Mouse (Mus musculus) neural tube, embryonic 11.5 days (tissue): ENCODE measurements around the gene Tppp2. TPM values are rescaled to one million over a fixed set of nuclear protein-coding genes. Genes with fewer than 3 reads are reported as not detected.

Experiments
- ATAC-seq: fragments of 200-750 bp; cut with Nextera tagmentation; 2 replicates; pipeline ENCODE4 v1.8.0; 2017; ENCODE audit warnings: moderate number of reproducible peaks, mild to moderate bottlenecking, moderate TSS enrichment, moderate library complexity; ENCODE audit not compliant: insufficient read depth, low FRiP score, low TSS enrichment
- DNase-seq: peaks from one replicate; pipeline ENCODE4 v3.0.0-alpha.2; 2015; ENCODE audit warnings: low spot score
- H3K27ac ChIP-seq: fragments of 300-500 bp; sonication (generic); 2 replicates; pipeline ENCODE4 v1.5.1; 2014; ENCODE audit warnings: low read depth, mild to moderate bottlenecking, low read length
- H3K27me3 ChIP-seq: fragments of 300-500 bp; sonication (generic); 2 replicates; pipeline ENCODE4 v1.6.1; 2014; ENCODE audit warnings: mild to moderate bottlenecking, low read length, mixed read lengths; ENCODE audit not compliant: control insufficient read depth, insufficient read depth
- H3K36me3 ChIP-seq: fragments of 300-500 bp; sonication (generic); 2 replicates; pipeline ENCODE4 v1.6.1; 2014; ENCODE audit warnings: mild to moderate bottlenecking, low read length, moderate library complexity, mixed read lengths; ENCODE audit not compliant: control insufficient read depth, insufficient read depth
- H3K4me1 ChIP-seq: fragments of 300-500 bp; sonication (generic); 2 replicates; pipeline ENCODE4 v1.6.1; 2014; ENCODE audit warnings: low read length, mixed read lengths; ENCODE audit not compliant: control insufficient read depth, insufficient read depth
- H3K4me2 ChIP-seq: fragments of 300-500 bp; sonication (generic); 2 replicates; pipeline ENCODE4 v1.6.1; 2014; ENCODE audit warnings: low read depth, mild to moderate bottlenecking, moderate library complexity
- H3K4me3 ChIP-seq: fragments of 300-500 bp; sonication (generic); 2 replicates; pipeline ENCODE4 v1.5.1; 2014; ENCODE audit warnings: low read depth, low read length
- H3K9ac ChIP-seq: fragments of 300-500 bp; sonication (generic); 2 replicates; pipeline ENCODE4 v1.6.1; 2014; ENCODE audit warnings: mild to moderate bottlenecking, low read length
- H3K9me3 ChIP-seq: fragments of 300-500 bp; sonication (generic); 2 replicates; pipeline ENCODE4 v1.6.1; 2016; ENCODE audit warnings: low read length; ENCODE audit not compliant: control insufficient read depth
- WGBS: fragments of 180-500 bp; shearing (Covaris S2); extraction: QIAGEN DNeasy Blood & Tissue Kit; methylation state at CpG from one replicate; pipeline ENCODE4 v1.1.7; 2014; 5-methylcytosine and 5-hydroxymethylcytosine counted together
- polyA plus RNA-seq: library from polyadenylated mRNA; unstranded; fragments of >200 nt; fragmentation: Nextera tagmentation; extraction: Ambion mirVana; gene quantifications from 2 replicates; pipeline ENCODE4 v1.2.1, GENCODE M21; 2014

The Tppp2 gene
- polyA plus RNA-seq, 1 experiment from 2014 or later: not detected

- no peaks in the 10 kb centered on the region for H3K36me3 ChIP-seq
- peak within 1 kb of the TSS; percentile 58 for H3K4me3 ChIP-seq
- H3K27ac ChIP-seq: no peak within 1 kb of the TSS
- H3K9ac ChIP-seq: peak within 1 kb of the TSS; percentile 60
- no peaks in the 10 kb centered on the region for H3K9me3 ChIP-seq
- DNase-seq (peak; percentile 23), ATAC-seq (peak; percentile 55)
- peaks cover 4% of the 10 kb centered on the region; the same call in 1 of the 2 replicates for H3K27me3 ChIP-seq
- H3K4me1 ChIP-seq: peaks cover 5% of the 10 kb centered on the region
- WGBS: 2% methylated on average over 20 of the region's 23 CpGs
- peak within 1 kb of the TSS; percentile 100 for H3K4me2 ChIP-seq
Observed at GRCm38 (mm10) chr14:51913960-51914762, 4.1 kb upstream of the Tppp2 start, which contains the start of gene Ndrg2. Gene Ndrg2 (minus strand): TSS chr14:51914158.

DNA sequence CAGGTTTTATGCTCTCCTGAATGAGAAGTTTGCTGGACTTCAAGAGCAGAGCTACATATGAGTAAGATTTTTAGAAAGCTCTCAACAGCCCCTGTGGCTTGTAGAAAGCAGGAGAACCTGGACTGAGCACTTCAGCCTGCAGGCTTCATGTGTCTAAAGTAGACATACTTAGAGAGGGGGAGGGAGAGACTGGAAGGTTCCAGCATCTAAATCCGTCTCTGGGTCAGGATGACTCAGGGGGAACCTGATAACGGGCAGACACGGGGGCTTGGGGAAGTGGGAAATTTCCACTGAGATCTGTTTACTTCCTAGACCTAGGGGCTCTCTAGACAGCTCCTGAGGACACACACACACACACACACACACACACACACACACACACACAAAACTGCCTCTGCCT lies 3.2 kb upstream of the Tppp2 start:
- H3K27me3 ChIP-seq: peaks cover 4% of the 10 kb centered on the region; the same call in 1 of the 2 replicates
- no peak for DNase-seq
- H3K9me3 ChIP-seq: no peaks in the 10 kb centered on the region
- no peak overlapping the region for H3K27ac ChIP-seq
- no peak for ATAC-seq
- H3K4me3 ChIP-seq: no peak overlapping the region
- H3K9ac ChIP-seq: no peak overlapping the region
- no peaks in the 10 kb centered on the region for H3K36me3 ChIP-seq
- 46% methylated on average over 3 of the region's 3 CpGs for WGBS
- peaks cover 5% of the 10 kb centered on the region for H3K4me1 ChIP-seq
- no peak overlapping the region for H3K4me2 ChIP-seq

GRCm38 (mm10) chr14:51916539-51916938 lies 1.7 kb upstream of the Tppp2 start:
- H3K9ac ChIP-seq: no peak overlapping the region
- no peak overlapping the region for H3K27ac ChIP-seq
- H3K36me3 ChIP-seq: no peaks in the 10 kb centered on the region
- 87% methylated on average over 4 of the region's 4 CpGs for WGBS
- H3K9me3 ChIP-seq: no peaks in the 10 kb centered on the region
- H3K4me3 ChIP-seq: no peak overlapping the region
- H3K4me2 ChIP-seq: no peak overlapping the region
- peaks cover 4% of the 10 kb centered on the region; the same call in 1 of the 2 replicates for H3K27me3 ChIP-seq
- DNase-seq (no peak), ATAC-seq (no peak)
- peaks cover 5% of the 10 kb centered on the region for H3K4me1 ChIP-seq

DNA sequence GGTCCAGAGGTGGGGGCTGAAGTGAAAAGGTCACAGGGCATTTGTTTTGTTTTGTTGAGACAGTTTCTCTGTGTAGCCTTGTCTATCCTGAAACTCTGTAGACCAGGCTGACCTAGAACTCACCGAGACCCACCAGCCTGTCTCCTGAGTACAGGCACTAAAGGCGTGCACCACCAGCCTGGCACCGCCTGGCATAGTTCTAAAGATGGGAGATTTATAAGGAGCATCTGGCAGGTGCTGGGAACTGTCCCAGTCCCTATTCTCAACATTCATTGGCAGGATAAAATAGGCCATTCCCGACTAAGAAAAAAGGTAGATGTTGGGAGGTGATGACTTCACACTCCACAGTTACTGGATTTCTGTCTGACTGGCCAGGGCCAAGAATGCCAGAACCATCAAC lies 741 bp downstream of the Tppp2 start:
- Histone ChIP-seq H3K9ac (no peak overlapping the region), H3K4me3 (no peak overlapping the region), H3K9me3 (no peaks in the 10 kb centered on the region), H3K4me1 (no peaks in the 10 kb centered on the region), H3K4me2 (no peak overlapping the region), H3K36me3 (no peaks in the 10 kb centered on the region), H3K27ac (no peak overlapping the region), H3K27me3 (no peaks in the 10 kb centered on the region)
- DNase-seq (no peak), ATAC-seq (no peak)
- WGBS: 81% methylated on average over 4 of the region's 4 CpGs

DNA sequence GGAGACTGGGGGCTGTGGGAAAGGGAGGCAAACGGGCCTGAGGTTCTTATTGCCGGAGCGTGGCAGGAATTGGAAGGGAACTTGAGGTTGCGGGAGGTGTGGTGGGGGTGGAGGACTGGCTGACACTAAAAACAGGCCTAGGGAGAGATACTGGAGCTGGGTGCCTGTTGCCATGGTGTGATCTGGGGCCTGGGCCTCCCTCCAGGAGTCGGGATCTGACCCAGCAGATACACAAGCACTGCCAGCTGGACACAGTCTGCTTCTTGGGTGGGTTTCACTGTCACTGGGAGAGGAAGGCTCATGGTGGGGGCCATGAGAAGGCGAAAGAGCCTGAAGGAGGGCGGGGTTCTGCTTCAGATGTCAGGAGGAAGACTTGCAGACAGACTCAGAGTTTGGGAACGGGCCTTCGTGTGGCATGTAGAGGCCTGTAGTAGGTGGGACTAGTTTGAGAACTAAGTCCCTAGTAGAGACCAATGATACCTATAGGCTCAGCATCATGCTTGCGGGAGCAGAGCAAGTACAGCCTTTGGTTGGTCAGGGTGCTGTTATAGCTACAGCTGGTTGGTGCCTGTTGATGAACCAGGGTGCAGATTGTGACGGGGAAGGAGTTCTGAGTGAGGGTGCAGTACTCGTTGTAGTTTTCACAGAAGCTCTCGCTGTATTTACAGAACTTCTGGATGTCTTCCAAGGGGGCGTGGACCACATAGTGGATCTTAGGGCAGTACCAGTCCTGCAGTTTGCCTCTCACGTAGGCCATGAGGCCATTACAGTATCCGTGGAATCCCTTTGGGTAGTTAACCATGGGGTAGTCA lies 3.7 kb downstream of the Tppp2 start:
- DNase-seq: no peak
- ATAC-seq: no peak
- no peak overlapping the region for H3K4me3 ChIP-seq
- no peaks in the 10 kb centered on the region for H3K9me3 ChIP-seq
- H3K36me3 ChIP-seq: no peaks in the 10 kb centered on the region
- no peaks in the 10 kb centered on the region for H3K27me3 ChIP-seq
- no peak overlapping the region for H3K9ac ChIP-seq
- H3K4me1 ChIP-seq: no peaks in the 10 kb centered on the region
- 89% methylated on average over 16 of the region's 16 CpGs for WGBS
- no peak overlapping the region for H3K4me2 ChIP-seq
- H3K27ac ChIP-seq: no peak overlapping the region

GRCm38 (mm10) chr14:51922571-51922865 lies 4.3 kb downstream of the Tppp2 start, which contains the start of gene Rnase13:
Gene Rnase13 (minus strand): TSS chr14:51922773.
- H3K4me2 ChIP-seq: no peak within 1 kb of the TSS
- H3K9ac ChIP-seq: no peak within 1 kb of the TSS
- 88% methylated on average over 7 of the region's 7 CpGs for WGBS
- ATAC-seq (no peak), DNase-seq (no peak)
- no peaks in the 10 kb centered on the region for H3K4me1 ChIP-seq
- no peak within 1 kb of the TSS for H3K27ac ChIP-seq
- H3K36me3 ChIP-seq: no peaks in the 10 kb centered on the region
- no peaks in the 10 kb centered on the region for H3K9me3 ChIP-seq
- no peak within 1 kb of the TSS for H3K4me3 ChIP-seq
- H3K27me3 ChIP-seq: no peaks in the 10 kb centered on the region

DNA sequence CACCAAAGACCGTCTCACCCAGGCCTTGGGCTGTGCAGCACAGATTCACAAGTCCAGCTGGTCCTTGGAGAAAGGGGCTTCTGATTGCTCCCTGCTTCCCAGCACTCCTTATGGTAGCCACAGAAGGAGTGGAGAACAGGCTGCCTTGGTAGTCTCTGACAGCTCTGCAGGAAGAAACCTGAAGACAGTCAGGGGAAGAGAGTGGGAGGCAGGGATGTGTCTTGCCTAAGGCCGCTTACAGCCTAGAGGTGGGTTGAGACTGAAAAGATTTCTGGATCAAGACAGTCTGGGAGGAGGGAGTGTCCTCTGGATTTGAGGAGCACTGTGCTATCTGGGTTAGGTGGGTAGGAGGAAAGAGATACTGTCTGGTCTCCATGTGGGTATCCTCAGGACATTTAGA lies 4.7 kb downstream of the Tppp2 start:
- Histone ChIP-seq H3K4me2 (no peak overlapping the region), H3K36me3 (no peaks in the 10 kb centered on the region), H3K4me1 (no peaks in the 10 kb centered on the region), H3K9me3 (no peaks in the 10 kb centered on the region), H3K4me3 (no peak overlapping the region), H3K27me3 (no peaks in the 10 kb centered on the region), H3K27ac (no peak overlapping the region), H3K9ac (no peak overlapping the region)
- DNase-seq (no peak), ATAC-seq (no peak)
- 83% methylated on average over 2 of the region's 2 CpGs for WGBS

DNA sequence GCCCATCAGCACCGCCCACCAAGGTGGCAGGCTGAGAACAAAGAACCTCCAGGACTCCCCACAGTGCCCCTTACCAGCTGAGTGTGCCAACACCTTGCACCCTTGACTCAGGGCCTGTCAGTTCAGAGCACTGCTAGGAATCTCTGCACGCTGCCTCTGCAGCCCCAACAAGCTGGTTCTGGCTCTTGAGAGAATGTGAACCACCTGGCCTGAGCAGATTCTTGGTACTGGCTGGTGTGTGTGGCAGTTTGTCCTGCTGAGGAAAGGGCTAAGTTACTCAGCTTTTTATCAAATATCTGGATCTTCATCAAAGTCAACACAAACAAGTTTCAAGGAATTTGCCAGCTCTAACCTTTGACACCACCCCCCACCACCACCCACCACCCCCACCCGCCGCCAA lies 5.3 kb downstream of the Tppp2 start:
- Histone ChIP-seq H3K4me3 (no peak overlapping the region), H3K4me2 (no peak overlapping the region), H3K27ac (no peak overlapping the region), H3K9ac (no peak overlapping the region), H3K9me3 (no peaks in the 10 kb centered on the region), H3K27me3 (no peaks in the 10 kb centered on the region), H3K4me1 (no peaks in the 10 kb centered on the region), H3K36me3 (no peaks in the 10 kb centered on the region)
- DNase-seq (no peak), ATAC-seq (no peak)
- 83% methylated on average over 4 of the region's 4 CpGs for WGBS
